Mouse (Mus musculus): ENCODE data around the gene Uvrag.

GRCm38 (mm10) chr7:99128965-99129364 is 12.0 kb downstream of the Uvrag start:
- TF ChIP-seq POLR2A (IDR thresholded peaks at IDR 0.05; ENCODE audit: control insufficient read depth, extremely low read depth, insufficient read depth, low read length, poor library complexity) (no peak), CTCF (IDR thresholded peaks at IDR 0.05; ENCODE audit: borderline replicate concordance, control insufficient read depth, extremely low read depth, insufficient read depth, low read length, poor library complexity) (no peak)

All from thymus, adult 2 months (tissue).